Mouse (Mus musculus) yolk sac, embryonic 10.5 days (tissue): ENCODE data around the gene Spag9.
"Not testable (repeated sequence)": the region's sequence is repeated elsewhere in the genome, so short reads cannot be mapped to it uniquely, and the experiment has no call there.

Experiments used
- DNase-seq: peaks from one replicate; pipeline ENCODE4 v3.0.0-alpha.2; 2017; ENCODE audit warnings: low spot score

The Spag9 gene

GRCm38 (mm10) chr11:93986298-93986697 is 9.6 kb upstream of the Spag9 start:
- DNase-seq, result no peak

- DNase-seq, result no peak
These were observed 8.9 kb upstream of the Spag9 start for GRCm38 (mm10) chr11:93987026-93987425.

- no peak for DNase-seq
These were observed 8.1 kb upstream of the Spag9 start for GRCm38 (mm10) chr11:93987625-93988327.

GRCm38 (mm10) chr11:93988328-93989062 is 7.4 kb upstream of the Spag9 start:
- peak; percentile 58 for DNase-seq

GRCm38 (mm10) chr11:93994531-93994930 is 1.4 kb upstream of the Spag9 start:
- no peak for DNase-seq

- peak; percentile 84 for DNase-seq
These were observed 676 bp upstream of the Spag9 start for GRCm38 (mm10) chr11:93995111-93995719.

GRCm38 (mm10) chr11:93996306-93997140 is 632 bp downstream of the Spag9 start:
- DNase-seq, result peak; percentile 61

GRCm38 (mm10) chr11:93997141-93997775 is 1.4 kb downstream of the Spag9 start:
- DNase-seq, result peak; percentile 90

- DNase-seq, result no peak
These were observed 3.4 kb downstream of the Spag9 start for GRCm38 (mm10) chr11:93999276-93999675.

GRCm38 (mm10) chr11:94003346-94003745 is 7.5 kb downstream of the Spag9 start:
- DNase-seq, result no peak

GRCm38 (mm10) chr11:94019091-94019490 is 23.2 kb downstream of the Spag9 start:
- no peak for DNase-seq

GRCm38 (mm10) chr11:94020403-94020802 is 24.5 kb downstream of the Spag9 start:
- DNase-seq, result no peak

GRCm38 (mm10) chr11:94026289-94026688 is 30.4 kb downstream of the Spag9 start:
- DNase-seq, result no peak

GRCm38 (mm10) chr11:94032084-94032483 is 36.2 kb downstream of the Spag9 start:
- no peak for DNase-seq

GRCm38 (mm10) chr11:94032971-94033370 is 37.1 kb downstream of the Spag9 start:
- no peak for DNase-seq

GRCm38 (mm10) chr11:94035974-94036373 is 40.1 kb downstream of the Spag9 start:
- no peak for DNase-seq

- DNase-seq, result no peak
These were observed 45.6 kb downstream of the Spag9 start for GRCm38 (mm10) chr11:94041475-94041874.

- DNase-seq, result not testable (repeated sequence)
These were observed 46.4 kb downstream of the Spag9 start for GRCm38 (mm10) chr11:94042301-94042700.

GRCm38 (mm10) chr11:94043998-94044985 is 48.4 kb downstream of the Spag9 start:
- DNase-seq, result peak; percentile 70

- no peak for DNase-seq
These were observed 49.1 kb downstream of the Spag9 start for GRCm38 (mm10) chr11:94045016-94045415.
